Comparison of ENCODE assay signal across 11 mouse cellular contexts in genomic region chr15:77827379-77827778, GRCm38 (mm10). TPM values are rescaled to one million over a fixed set of nuclear protein-coding genes. Genes with fewer than 3 reads are reported as not detected.
DNase-seq lines count a peak whose midpoint lies in the region; ATAC-seq and TF ChIP-seq lines count a peak whose summit lies in the region.
"Had no signal": no experiment of that assay in that cellular context is flagged by ENCODE, and none has a peak within 500 bp of the region (broad histone marks: within the 10 kb centered on the region; RNA-seq: fewer than 3 reads in every experiment).

No protein-coding gene starts in this region.

- DNase-seq in forebrain, embryonic 11.5 days (ENCODE audit: low spot score): no peak
- DNase-seq in forebrain, postnatal 0 days: no peak
- no peak for DNase-seq in kidney, adult 18-20 months
- DNase-seq in MN1 (ENCODE audit: low spot score): peak; percentile 47
- DNase-seq in limb, embryonic 11.5 days (ENCODE audit: low spot score): peak; percentile 52
- DNase-seq in ovary, postnatal 36 days (ENCODE audit: low spot score): no peak
- DNase-seq in adrenal gland, adult 8-10 months: no peak
- DNase-seq: gastrocnemius, postnatal 36 days; thymus, adult 2 months had no signal

- no peaks in the 10 kb centered on the region for H3K36me3 ChIP-seq in forebrain, embryonic 11.5 days (ENCODE audit: control insufficient read depth, insufficient read depth, low read length)
- H3K36me3 ChIP-seq in forebrain, postnatal 0 days (ENCODE audit: insufficient read depth): no peaks in the 10 kb centered on the region
- peaks cover 9% of the 10 kb centered on the region for H3K36me3 ChIP-seq in kidney, embryonic 15.5 days
- no peaks in the 10 kb centered on the region for H3K36me3 ChIP-seq in limb, embryonic 11.5 days (ENCODE audit: control insufficient read depth, insufficient read depth, low read length)

- H3K9ac ChIP-seq in forebrain, embryonic 11.5 days (ENCODE audit: low read length): no peak overlapping the region
- H3K9ac ChIP-seq in forebrain, postnatal 0 days: no peak overlapping the region
- no peak overlapping the region for H3K9ac ChIP-seq in kidney, embryonic 15.5 days
- no peak overlapping the region for H3K9ac ChIP-seq in limb, embryonic 11.5 days (ENCODE audit: low read length)

- H3K4me3 ChIP-seq in forebrain, embryonic 11.5 days (ENCODE audit: low read depth, low read length): no peak overlapping the region
- no peak overlapping the region for H3K4me3 ChIP-seq in forebrain, postnatal 0 days (ENCODE audit: low read depth, low read length)
- no peak overlapping the region for H3K4me3 ChIP-seq in kidney, embryonic 15.5 days (replicated peaks)
- H3K4me3 ChIP-seq in limb, embryonic 11.5 days (ENCODE audit: low read depth, low read length): no peak overlapping the region

- no peaks in the 10 kb centered on the region for H3K9me3 ChIP-seq in forebrain, embryonic 11.5 days (ENCODE audit: control insufficient read depth, low read length)
- H3K9me3 ChIP-seq in forebrain, postnatal 0 days (ENCODE audit: low read length): no peaks in the 10 kb centered on the region
- no peaks in the 10 kb centered on the region for H3K9me3 ChIP-seq in kidney, embryonic 15.5 days (replicated peaks)
- no peaks in the 10 kb centered on the region for H3K9me3 ChIP-seq in limb, embryonic 11.5 days (ENCODE audit: control insufficient read depth, low read length)

- peaks cover 13% of the 10 kb centered on the region; the same call in 1 of the 2 replicates for H3K4me1 ChIP-seq in forebrain, embryonic 11.5 days (replicated peaks; ENCODE audit: control insufficient read depth, insufficient read depth, low read length)
- H3K4me1 ChIP-seq in forebrain, postnatal 0 days (ENCODE audit: insufficient read depth): no peaks in the 10 kb centered on the region
- H3K4me1 ChIP-seq in kidney, embryonic 15.5 days: peaks cover 97% of the 10 kb centered on the region
- peaks cover 13% of the 10 kb centered on the region for H3K4me1 ChIP-seq in limb, embryonic 11.5 days (ENCODE audit: control insufficient read depth, insufficient read depth, low read length)

- no peaks in the 10 kb centered on the region for H3K27me3 ChIP-seq in forebrain, embryonic 11.5 days (ENCODE audit: control insufficient read depth, insufficient read depth, low read length)
- no peaks in the 10 kb centered on the region for H3K27me3 ChIP-seq in forebrain, postnatal 0 days (ENCODE audit: insufficient read depth, low read length)
- H3K27me3 ChIP-seq in kidney, embryonic 15.5 days: no peaks in the 10 kb centered on the region
- no peaks in the 10 kb centered on the region for H3K27me3 ChIP-seq in limb, embryonic 11.5 days (ENCODE audit: control insufficient read depth, insufficient read depth, low read length)

- no peak overlapping the region for H3K4me2 ChIP-seq in forebrain, embryonic 11.5 days (ENCODE audit: low read depth, low read length, severe bottlenecking)
- no peak overlapping the region for H3K4me2 ChIP-seq in forebrain, postnatal 0 days (ENCODE audit: low read depth)
- 0 out of 2 replicates have a peak overlapping the region, but pooled peaks have one; percentile 22 for H3K4me2 ChIP-seq in kidney, embryonic 15.5 days
- H3K4me2 ChIP-seq in limb, embryonic 11.5 days (ENCODE audit: low read depth, severe bottlenecking): no peak overlapping the region

- 0 out of 2 replicates have a peak overlapping the region, but pooled peaks have one; percentile 27 for H3K27ac ChIP-seq in forebrain, embryonic 11.5 days (ENCODE audit: low read depth, low read length)
- H3K27ac ChIP-seq in forebrain, postnatal 0 days (ENCODE audit: low read depth, low read length): no peak overlapping the region
- peak overlapping the region; percentile 83 for H3K27ac ChIP-seq in kidney, embryonic 15.5 days
- H3K27ac ChIP-seq in limb, embryonic 11.5 days (replicated peaks; ENCODE audit: low read depth, low read length): peak overlapping the region; percentile 53

- no peak for ATAC-seq in forebrain, embryonic 11.5 days (replicated peaks; ENCODE audit: low FRiP score)
- ATAC-seq in forebrain, postnatal 0 days: no peak
- ATAC-seq in kidney, embryonic 15.5 days (replicated peaks; ENCODE audit: low FRiP score): no peak
- no peak for ATAC-seq in limb, embryonic 11.5 days (ENCODE audit: insufficient number of reproducible peaks, low FRiP score, low TSS enrichment, low read depth)
- ATAC-seq: activated CD4-positive, CD25-positive, alpha-beta regulatory T cell, adult 4 months had no signal

- no peak for TF ChIP-seq CTCF in forebrain, postnatal 0 days (IDR thresholded peaks at IDR 0.05; ENCODE audit: low read depth)

- WGBS in forebrain, embryonic 11.5 days: 6% methylated on average over 7 of the region's 7 CpGs
- WGBS in forebrain, postnatal 0 days: 20% methylated on average over 7 of the region's 7 CpGs
- WGBS in kidney, embryonic 15.5 days: 16% methylated on average over 7 of the region's 7 CpGs
- WGBS in limb, embryonic 11.5 days: 19% methylated on average over 7 of the region's 7 CpGs

RNA-seq across cellular contexts. Expression of gene Myh9, which starts 14.6 kb away (rescaled TPM):
- 32.0 and 37.4 TPM in 2 replicates for polyA plus RNA-seq in forebrain, embryonic 11.5 days (2014; fragmentation: Nextera tagmentation; extraction: Ambion mirVana)
- 26.4 and 35.2 TPM in 2 replicates for total RNA-seq in forebrain, postnatal 0 days (2014; rRNA removed)
- polyA plus RNA-seq in forebrain, postnatal 0 days (2015; fragmentation: Nextera tagmentation; extraction: Ambion mirVana): 5.8 and 7.2 TPM in 2 replicates
- polyA plus RNA-seq in kidney, embryonic 15.5 days (2015; fragmentation: Nextera tagmentation; extraction: Ambion mirVana): 56.2 and 60.2 TPM in 2 replicates
- 33.2 and 38.1 TPM in 2 replicates for polyA plus RNA-seq in limb, embryonic 11.5 days (2014; fragmentation: Nextera tagmentation; extraction: Ambion mirVana)
- total RNA-seq in adrenal gland, adult 8-10 months (2022): 100 to 1,000 TPM; 304 to 366 (median 340) TPM

Comparison
In these comparisons a context has a peak if more than half of its experiments do, and no peak if none do; other contexts are left out.
1. DNase-seq: peak in MN1 (single experiment) and limb, embryonic 11.5 days (single experiment); none in forebrain, embryonic 11.5 days (single experiment), forebrain, postnatal 0 days (single experiment), kidney, adult 18-20 months (single experiment), ovary, postnatal 36 days (single experiment) and adrenal gland, adult 8-10 months (single experiment).